Mouse (Mus musculus): ENCODE measurements around the gene Trp53bp1. TPM values are rescaled to one million over a fixed set of nuclear protein-coding genes. Genes with fewer than 3 reads are reported as not detected.
A peak's percentile ranks its signal among the peaks of the same experiment; 100 is the strongest.

The Trp53bp1 gene
- 13.3 TPM for polyA plus RNA-seq (2012; fragmentation: generic; extraction: Trizol)
- long read RNA-seq, experiment 1, partial matches to known transcripts: 3 of 5 reads
- long read RNA-seq, experiment 1, other reads (novel, unspliced or antisense): 2 of 5 reads
- long read RNA-seq, experiment 2, full-length matches to known transcripts: 43 of 89 reads
- long read RNA-seq, experiment 2, partial matches to known transcripts: 27 of 89 reads
- long read RNA-seq, experiment 2, other reads (novel, unspliced or antisense): 19 of 89 reads

GRCm38 (mm10) chr2:121271236-121271927, at the start of gene Trp53bp1:
Gene Trp53bp1 (minus strand): TSS chr2:121271407.
- H3K79me3 ChIP-seq (ENCODE audit: low read depth): peaks cover 8% of the 10 kb centered on the region
- TF ChIP-seq USF1 (IDR thresholded peaks at IDR 0.05; ENCODE audit: low read depth): no peak
- TF ChIP-seq CTCF (IDR thresholded peaks at IDR 0.05; ENCODE audit: control insufficient read depth, insufficient read depth, insufficient read length): no peak
- no peak for TF ChIP-seq MAX (IDR thresholded peaks at IDR 0.05)
- H3K27me3 ChIP-seq (ENCODE audit: control insufficient read depth, insufficient read depth, insufficient read length): no peaks in the 10 kb centered on the region
- H3K36me3 ChIP-seq (ENCODE audit: control insufficient read depth, insufficient read depth): peaks cover 15% of the 10 kb centered on the region
- peak within 1 kb of the TSS; percentile 89 for H3ac ChIP-seq (ENCODE audit: control insufficient read depth, insufficient read length, low read depth)
- peak within 1 kb of the TSS; percentile 73 for H3K4me3 ChIP-seq (ENCODE audit: insufficient read depth, poor library complexity, severe bottlenecking)
- peaks cover 21% of the 10 kb centered on the region for H3K79me2 ChIP-seq (ENCODE audit: control insufficient read depth, insufficient read depth)

DNA sequence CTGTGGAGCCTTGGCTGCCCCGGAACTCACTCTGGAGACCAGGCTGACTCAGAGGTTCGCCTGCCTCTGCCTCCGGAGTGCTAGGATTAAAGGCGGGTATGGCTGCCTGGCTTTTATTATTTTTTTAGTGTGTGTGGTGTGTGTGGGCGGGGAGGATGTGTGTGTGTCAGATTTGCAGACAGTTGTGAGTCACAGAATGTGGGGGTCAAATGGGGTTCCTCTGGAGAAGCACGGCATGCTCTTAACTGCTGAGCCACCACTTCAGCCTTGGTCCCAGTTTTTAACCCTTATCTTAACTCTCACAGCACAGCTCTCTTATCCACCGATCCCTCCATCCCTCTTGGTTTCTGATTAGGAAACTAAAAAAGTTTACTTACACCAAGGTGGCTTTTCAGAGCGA, 45.1 kb upstream of the Trp53bp1 start:
- Histone ChIP-seq H3K79me3 (ENCODE audit: low read depth) (no peaks in the 10 kb centered on the region), H3ac (ENCODE audit: control insufficient read depth, insufficient read length, low read depth) (no peak overlapping the region), H3K27me3 (ENCODE audit: control insufficient read depth, insufficient read depth, insufficient read length) (no peaks in the 10 kb centered on the region), H3K79me2 (ENCODE audit: control insufficient read depth, insufficient read depth) (no peaks in the 10 kb centered on the region), H3K36me3 (ENCODE audit: control insufficient read depth, insufficient read depth) (no peaks in the 10 kb centered on the region), H3K4me3 (ENCODE audit: insufficient read depth, poor library complexity, severe bottlenecking) (no peak overlapping the region)
- TF ChIP-seq CEBPB (IDR thresholded peaks at IDR 0.05; ENCODE audit: low read depth) (no peak), MYOD1 (IDR thresholded peaks at IDR 0.05; ENCODE audit: control insufficient read depth, insufficient read length, low read depth) (no peak), CTCF (IDR thresholded peaks at IDR 0.05; ENCODE audit: control insufficient read depth, insufficient read depth, insufficient read length) (no peak), FOSL1 (IDR thresholded peaks at IDR 0.05; ENCODE audit: insufficient read depth, low read length, poor library complexity, severe bottlenecking) (no peak), MAX (IDR thresholded peaks at IDR 0.05) (no peak), USF1 (IDR thresholded peaks at IDR 0.05; ENCODE audit: low read depth) (no peak), MYOG (IDR thresholded peaks at IDR 0.05; ENCODE audit: control insufficient read depth, extremely low read depth, insufficient read length) (no peak)

GRCm38 (mm10) chr2:121308997-121309416, 37.8 kb upstream of the Trp53bp1 start:
- Histone ChIP-seq H3K27me3 (ENCODE audit: control insufficient read depth, insufficient read depth, insufficient read length) (no peaks in the 10 kb centered on the region), H3K36me3 (ENCODE audit: control insufficient read depth, insufficient read depth) (peaks cover 12% of the 10 kb centered on the region), H3K79me3 (ENCODE audit: low read depth) (no peaks in the 10 kb centered on the region), H3K79me2 (ENCODE audit: control insufficient read depth, insufficient read depth) (no peaks in the 10 kb centered on the region), H3K4me3 (ENCODE audit: insufficient read depth, poor library complexity, severe bottlenecking) (no peak overlapping the region), H3ac (ENCODE audit: control insufficient read depth, insufficient read length, low read depth) (no peak overlapping the region)
- TF ChIP-seq MYOD1 (IDR thresholded peaks at IDR 0.05; ENCODE audit: control insufficient read depth, insufficient read length, low read depth) (no peak), USF1 (IDR thresholded peaks at IDR 0.05; ENCODE audit: low read depth) (no peak), MAX (IDR thresholded peaks at IDR 0.05) (no peak), MYOG (IDR thresholded peaks at IDR 0.05; ENCODE audit: control insufficient read depth, extremely low read depth, insufficient read length) (no peak), CEBPB (IDR thresholded peaks at IDR 0.05; ENCODE audit: low read depth) (no peak), FOSL1 (IDR thresholded peaks at IDR 0.05; ENCODE audit: insufficient read depth, low read length, poor library complexity, severe bottlenecking) (no peak), CTCF (IDR thresholded peaks at IDR 0.05; ENCODE audit: control insufficient read depth, insufficient read depth, insufficient read length) (no peak)

- H3K79me2 ChIP-seq (ENCODE audit: control insufficient read depth, insufficient read depth): no peaks in the 10 kb centered on the region
- TF ChIP-seq MAX (IDR thresholded peaks at IDR 0.05) (no peak), MYOD1 (IDR thresholded peaks at IDR 0.05; ENCODE audit: control insufficient read depth, insufficient read length, low read depth) (no peak), USF1 (IDR thresholded peaks at IDR 0.05; ENCODE audit: low read depth) (no peak), MYOG (IDR thresholded peaks at IDR 0.05; ENCODE audit: control insufficient read depth, extremely low read depth, insufficient read length) (no peak), CEBPB (IDR thresholded peaks at IDR 0.05; ENCODE audit: low read depth) (no peak), FOSL1 (IDR thresholded peaks at IDR 0.05; ENCODE audit: insufficient read depth, low read length, poor library complexity, severe bottlenecking) (no peak), CTCF (IDR thresholded peaks at IDR 0.05; ENCODE audit: control insufficient read depth, insufficient read depth, insufficient read length) (no peak)
- H3K36me3 ChIP-seq (ENCODE audit: control insufficient read depth, insufficient read depth): peaks cover 60% of the 10 kb centered on the region
- H3K4me3 ChIP-seq (ENCODE audit: insufficient read depth, poor library complexity, severe bottlenecking): no peak overlapping the region
- H3K27me3 ChIP-seq (ENCODE audit: control insufficient read depth, insufficient read depth, insufficient read length): no peaks in the 10 kb centered on the region
- H3K79me3 ChIP-seq (ENCODE audit: low read depth): no peaks in the 10 kb centered on the region
- H3ac ChIP-seq (ENCODE audit: control insufficient read depth, insufficient read length, low read depth): no peak overlapping the region
Measured at GRCm38 (mm10) chr2:121300036-121300435, 28.8 kb upstream of the Trp53bp1 start.

- H3K79me2 ChIP-seq (ENCODE audit: control insufficient read depth, insufficient read depth): no peaks in the 10 kb centered on the region
- no peaks in the 10 kb centered on the region for H3K79me3 ChIP-seq (ENCODE audit: low read depth)
- H3K4me3 ChIP-seq (ENCODE audit: insufficient read depth, poor library complexity, severe bottlenecking): no peak overlapping the region
- H3K27me3 ChIP-seq (ENCODE audit: control insufficient read depth, insufficient read depth, insufficient read length): no peaks in the 10 kb centered on the region
- peaks cover 55% of the 10 kb centered on the region for H3K36me3 ChIP-seq (ENCODE audit: control insufficient read depth, insufficient read depth)
- TF ChIP-seq MAX (IDR thresholded peaks at IDR 0.05) (no peak), MYOG (IDR thresholded peaks at IDR 0.05; ENCODE audit: control insufficient read depth, extremely low read depth, insufficient read length) (no peak), MYOD1 (IDR thresholded peaks at IDR 0.05; ENCODE audit: control insufficient read depth, insufficient read length, low read depth) (no peak), USF1 (IDR thresholded peaks at IDR 0.05; ENCODE audit: low read depth) (no peak), FOSL1 (IDR thresholded peaks at IDR 0.05; ENCODE audit: insufficient read depth, low read length, poor library complexity, severe bottlenecking) (no peak), CEBPB (IDR thresholded peaks at IDR 0.05; ENCODE audit: low read depth) (no peak), CTCF (IDR thresholded peaks at IDR 0.05; ENCODE audit: control insufficient read depth, insufficient read depth, insufficient read length) (no peak)
- H3ac ChIP-seq (ENCODE audit: control insufficient read depth, insufficient read length, low read depth): no peak overlapping the region
Measured at GRCm38 (mm10) chr2:121299471-121299870, 28.3 kb upstream of the Trp53bp1 start.

Measured in C2C12 (cell line).